Mouse (Mus musculus): ENCODE data around the gene S100a13.

Gene S100a13

DNA sequence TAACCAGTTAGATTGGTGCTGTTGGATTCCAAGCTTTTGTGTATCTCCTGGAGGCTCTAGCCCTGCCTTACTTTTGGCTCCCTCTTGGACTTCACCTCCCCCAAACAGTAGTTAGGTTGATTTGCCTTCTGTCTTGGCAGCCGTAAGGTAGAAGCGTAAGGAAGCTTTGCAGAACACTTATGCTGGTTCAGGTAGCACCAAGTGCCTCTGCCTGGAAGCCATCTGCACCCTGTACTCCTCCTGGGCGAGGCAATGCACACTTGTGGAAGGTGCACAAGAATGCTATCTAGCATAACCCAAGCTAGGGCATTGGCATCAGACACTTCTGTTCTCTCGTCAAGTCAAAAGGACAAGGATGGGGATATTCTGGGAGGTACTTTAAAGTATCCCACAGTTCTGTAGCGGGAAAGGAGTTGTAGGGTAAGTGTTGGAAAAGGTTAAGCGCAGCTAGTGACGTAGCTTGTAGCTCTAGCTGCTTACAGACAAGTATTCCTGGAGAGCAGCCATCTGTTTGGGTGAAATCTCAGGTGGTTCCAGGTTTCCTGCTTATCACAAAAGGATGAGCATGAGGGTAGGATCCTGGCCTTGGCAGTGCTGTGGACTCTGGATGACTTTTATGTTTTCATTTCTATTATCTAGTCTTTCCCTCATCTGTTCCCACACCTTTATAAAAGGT, 18.2 kb upstream of the S100a13 start:
- no peak for TF ChIP-seq POU5F1 (IDR thresholded peaks at IDR 0.05; ENCODE audit: borderline replicate concordance, low read length)
- no peak for TF ChIP-seq CTCF (conservative IDR thresholded peaks at IDR 0.05; ENCODE audit: low read length)
- no peak for TF ChIP-seq NANOG (IDR thresholded peaks at IDR 0.05; ENCODE audit: borderline replicate concordance, low read length)
- Histone ChIP-seq H3K36me3 (ENCODE audit: insufficient read depth, low read length) (peaks cover 68% of the 10 kb centered on the region), H3K4me1 (replicated peaks; ENCODE audit: low read depth, low read length) (peaks cover 33% of the 10 kb centered on the region), H3K27me3 (ENCODE audit: insufficient read depth, low read length) (no peaks in the 10 kb centered on the region), H3K4me3 (replicated peaks; ENCODE audit: low read length) (no peak overlapping the region), H3K9me3 (ENCODE audit: low read length) (no peaks in the 10 kb centered on the region)

- H3K4me3 ChIP-seq (replicated peaks; ENCODE audit: low read length), result no peak overlapping the region
- TF ChIP-seq NANOG (IDR thresholded peaks at IDR 0.05; ENCODE audit: borderline replicate concordance, low read length) (no peak), POU5F1 (IDR thresholded peaks at IDR 0.05; ENCODE audit: borderline replicate concordance, low read length) (no peak), CTCF (conservative IDR thresholded peaks at IDR 0.05; ENCODE audit: low read length) (no peak)
- H3K36me3 ChIP-seq (ENCODE audit: insufficient read depth, low read length), result peaks cover 84% of the 10 kb centered on the region
- H3K9me3 ChIP-seq (ENCODE audit: low read length), result no peaks in the 10 kb centered on the region
- no peaks in the 10 kb centered on the region for H3K27me3 ChIP-seq (ENCODE audit: insufficient read depth, low read length)
- peaks cover 45% of the 10 kb centered on the region for H3K4me1 ChIP-seq (replicated peaks; ENCODE audit: low read depth, low read length)
These were observed 16.6 kb upstream of the S100a13 start for GRCm38 (mm10) chr3:90497597-90497996.

DNA sequence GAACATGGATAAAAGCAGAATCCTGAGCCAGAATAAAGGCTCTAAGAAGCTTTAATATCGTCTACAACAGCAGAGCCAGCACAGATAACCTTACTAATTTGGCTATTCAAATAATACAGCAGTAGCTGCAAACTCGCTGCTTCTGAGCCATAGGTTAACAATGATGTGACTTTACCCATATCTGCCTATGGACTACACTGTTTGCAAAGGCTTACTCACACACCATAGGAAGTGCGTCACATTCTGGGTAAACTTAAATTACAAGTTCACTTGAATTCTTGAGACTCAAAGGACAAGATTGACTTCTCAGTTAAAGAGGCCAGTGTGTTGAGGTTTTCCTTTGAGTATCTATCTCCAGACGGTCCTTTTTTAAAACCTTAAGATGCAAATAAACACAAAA, 10.8 kb upstream of the S100a13 start:
- Histone ChIP-seq H3K27me3 (ENCODE audit: insufficient read depth, low read length) (no peaks in the 10 kb centered on the region), H3K4me3 (replicated peaks; ENCODE audit: low read length) (no peak overlapping the region), H3K4me1 (replicated peaks; ENCODE audit: low read depth, low read length) (peaks cover 51% of the 10 kb centered on the region), H3K9me3 (ENCODE audit: low read length) (no peaks in the 10 kb centered on the region), H3K36me3 (ENCODE audit: insufficient read depth, low read length) (peaks cover 97% of the 10 kb centered on the region)
- no peak for TF ChIP-seq CTCF (conservative IDR thresholded peaks at IDR 0.05; ENCODE audit: low read length)
- TF ChIP-seq POU5F1 (IDR thresholded peaks at IDR 0.05; ENCODE audit: borderline replicate concordance, low read length), result no peak
- no peak for TF ChIP-seq NANOG (IDR thresholded peaks at IDR 0.05; ENCODE audit: borderline replicate concordance, low read length)

DNA sequence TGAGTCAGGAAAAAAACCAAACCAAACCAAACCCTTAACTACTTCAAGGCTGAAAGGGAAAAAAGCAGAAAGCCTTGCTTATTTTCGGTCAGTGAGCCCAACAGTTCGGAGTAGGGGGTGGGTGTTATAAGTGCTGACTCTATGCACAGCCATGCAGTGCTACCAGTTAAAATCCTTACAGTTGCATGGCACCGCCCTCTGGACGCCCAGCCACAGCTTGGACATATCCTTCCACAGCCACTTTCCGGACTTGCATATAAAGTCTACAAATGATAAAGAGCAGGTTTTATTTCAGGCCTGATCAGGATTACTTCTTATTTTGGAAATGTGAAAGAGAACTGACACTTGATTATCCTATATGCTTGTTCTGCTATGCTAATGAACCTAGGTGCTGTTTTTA, 9.0 kb upstream of the S100a13 start:
- TF ChIP-seq CTCF (conservative IDR thresholded peaks at IDR 0.05; ENCODE audit: low read length) (no peak), NANOG (IDR thresholded peaks at IDR 0.05; ENCODE audit: borderline replicate concordance, low read length) (no peak), POU5F1 (IDR thresholded peaks at IDR 0.05; ENCODE audit: borderline replicate concordance, low read length) (no peak)
- Histone ChIP-seq H3K27me3 (ENCODE audit: insufficient read depth, low read length) (no peaks in the 10 kb centered on the region), H3K4me3 (replicated peaks; ENCODE audit: low read length) (no peak overlapping the region), H3K9me3 (ENCODE audit: low read length) (no peaks in the 10 kb centered on the region), H3K4me1 (replicated peaks; ENCODE audit: low read depth, low read length) (peaks cover 52% of the 10 kb centered on the region), H3K36me3 (ENCODE audit: insufficient read depth, low read length) (peaks cover 80% of the 10 kb centered on the region)

DNA sequence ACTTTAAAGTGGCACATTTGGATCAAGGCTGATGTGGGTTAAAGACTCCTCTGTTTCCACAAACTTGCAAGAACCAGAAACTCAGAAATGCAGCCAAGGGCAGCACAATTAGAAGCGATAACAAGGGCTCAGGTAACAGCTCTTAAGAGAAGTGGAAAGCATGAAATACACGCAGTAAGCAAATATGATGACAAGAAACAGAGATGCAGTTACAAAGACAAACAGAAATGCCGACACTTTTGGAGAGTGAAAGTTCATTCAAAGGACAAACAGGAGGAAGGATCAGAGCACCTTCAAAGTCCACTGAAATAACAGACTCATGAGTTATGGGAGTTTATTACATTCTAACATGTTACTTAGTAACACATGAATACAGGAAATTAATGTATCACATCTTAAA, 7.9 kb upstream of the S100a13 start:
- TF ChIP-seq NANOG (IDR thresholded peaks at IDR 0.05; ENCODE audit: borderline replicate concordance, low read length) (no peak), CTCF (conservative IDR thresholded peaks at IDR 0.05; ENCODE audit: low read length) (no peak), POU5F1 (IDR thresholded peaks at IDR 0.05; ENCODE audit: borderline replicate concordance, low read length) (no peak)
- no peaks in the 10 kb centered on the region for H3K9me3 ChIP-seq (ENCODE audit: low read length)
- H3K27me3 ChIP-seq (ENCODE audit: insufficient read depth, low read length), result no peaks in the 10 kb centered on the region
- peaks cover 52% of the 10 kb centered on the region for H3K4me1 ChIP-seq (replicated peaks; ENCODE audit: low read depth, low read length)
- H3K4me3 ChIP-seq (replicated peaks; ENCODE audit: low read length), result no peak overlapping the region
- H3K36me3 ChIP-seq (ENCODE audit: insufficient read depth, low read length), result peaks cover 77% of the 10 kb centered on the region

DNA sequence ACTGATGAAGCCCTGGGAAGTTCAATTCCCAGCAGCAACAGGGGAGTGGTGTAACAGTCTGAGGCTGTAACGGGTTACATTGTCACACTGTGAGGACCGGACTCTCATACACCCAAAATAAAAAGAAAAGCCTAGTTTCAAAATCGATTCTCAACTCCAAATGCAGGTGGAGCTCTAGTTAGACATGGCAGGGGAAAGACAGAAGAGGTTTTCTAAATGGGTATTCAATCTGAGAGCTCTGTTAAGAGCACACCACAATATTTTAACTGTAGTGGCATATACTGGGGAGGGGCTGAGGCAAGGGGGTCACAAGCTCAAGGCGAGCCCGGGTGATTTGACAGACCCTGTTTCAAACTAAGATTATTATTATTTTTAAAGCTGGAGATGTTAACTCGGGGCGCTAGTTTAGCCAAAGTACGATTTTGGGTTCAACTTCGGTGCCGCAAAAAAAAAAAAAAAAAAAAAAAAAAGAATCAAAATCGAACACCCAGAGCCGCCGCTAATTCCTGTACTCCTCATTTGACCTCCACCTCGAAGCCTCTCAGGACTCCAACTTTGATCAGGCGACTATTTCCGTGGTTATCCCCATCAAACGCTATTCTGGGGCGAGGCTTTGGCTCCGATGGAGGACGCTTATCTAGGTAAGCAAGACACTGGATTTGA, 5.8 kb upstream of the S100a13 start:
- H3K9me3 ChIP-seq (ENCODE audit: low read length), result no peaks in the 10 kb centered on the region
- no peak for TF ChIP-seq CTCF (conservative IDR thresholded peaks at IDR 0.05; ENCODE audit: low read length)
- no peak for TF ChIP-seq POU5F1 (IDR thresholded peaks at IDR 0.05; ENCODE audit: borderline replicate concordance, low read length)
- TF ChIP-seq NANOG (IDR thresholded peaks at IDR 0.05; ENCODE audit: borderline replicate concordance, low read length), result no peak

GRCm38 (mm10) chr3:90508950-90509746, 5.1 kb upstream of the S100a13 start, which contains the start of gene Chtop:
Gene Chtop (minus strand): TSS chr3:90509498.
- peaks cover 49% of the 10 kb centered on the region for H3K36me3 ChIP-seq (ENCODE audit: insufficient read depth, low read length)
- TF ChIP-seq CTCF (conservative IDR thresholded peaks at IDR 0.05; ENCODE audit: low read length), result no peak
- no peak for TF ChIP-seq POU5F1 (IDR thresholded peaks at IDR 0.05; ENCODE audit: borderline replicate concordance, low read length)
- TF ChIP-seq NANOG (IDR thresholded peaks at IDR 0.05; ENCODE audit: borderline replicate concordance, low read length), result no peak
- H3K4me1 ChIP-seq (replicated peaks; ENCODE audit: low read depth, low read length), result peaks cover 60% of the 10 kb centered on the region
- H3K4me3 ChIP-seq (replicated peaks; ENCODE audit: low read length), result peak within 1 kb of the TSS; percentile 93
- peaks cover 20% of the 10 kb centered on the region for H3K27me3 ChIP-seq (ENCODE audit: insufficient read depth, low read length)
- no peaks in the 10 kb centered on the region for H3K9me3 ChIP-seq (ENCODE audit: low read length)

More for the DNA sequence above, 5.8 kb upstream of the S100a13 start:
- H3K36me3 ChIP-seq (ENCODE audit: insufficient read depth, low read length), result peaks cover 56% of the 10 kb centered on the region
- peaks cover 52% of the 10 kb centered on the region for H3K4me1 ChIP-seq (replicated peaks; ENCODE audit: low read depth, low read length)
- peaks cover 13% of the 10 kb centered on the region for H3K27me3 ChIP-seq (ENCODE audit: insufficient read depth, low read length)
- peak overlapping the region; percentile 93 for H3K4me3 ChIP-seq (replicated peaks; ENCODE audit: low read length)

GRCm38 (mm10) chr3:90509747-90510123, 4.5 kb upstream of the S100a13 start:
- Histone ChIP-seq H3K4me1 (replicated peaks; ENCODE audit: low read depth, low read length) (peaks cover 65% of the 10 kb centered on the region), H3K4me3 (replicated peaks; ENCODE audit: low read length) (peak overlapping the region; percentile 93), H3K27me3 (ENCODE audit: insufficient read depth, low read length) (peaks cover 26% of the 10 kb centered on the region), H3K9me3 (ENCODE audit: low read length) (no peaks in the 10 kb centered on the region), H3K36me3 (ENCODE audit: insufficient read depth, low read length) (peaks cover 43% of the 10 kb centered on the region)
- TF ChIP-seq POU5F1 (IDR thresholded peaks at IDR 0.05; ENCODE audit: borderline replicate concordance, low read length), result no peak
- no peak for TF ChIP-seq CTCF (conservative IDR thresholded peaks at IDR 0.05; ENCODE audit: low read length)
- TF ChIP-seq NANOG (IDR thresholded peaks at IDR 0.05; ENCODE audit: borderline replicate concordance, low read length), result no peak

All from E14TG2a.4 (cell line).